Mouse (Mus musculus) midbrain, embryonic 14.5 days (tissue): ENCODE results near the gene Gm11733. TPM values are rescaled to one million over a fixed set of nuclear protein-coding genes. Genes with fewer than 3 reads are reported as not detected.

Source experiments
- ATAC-seq: fragments of 200-750 bp; cut with Nextera tagmentation; 2 replicates; pipeline ENCODE4 v1.8.0; 2017; ENCODE audit warnings: moderate number of reproducible peaks, moderate library complexity; ENCODE audit not compliant: low FRiP score, low TSS enrichment
- DNase-seq: peaks from one replicate; pipeline ENCODE4 v3.0.0-alpha.2; 2015
- H3K27ac ChIP-seq: fragments of 300-500 bp; sonication (generic); replicated peaks from 2 replicates; pipeline ENCODE4 v1.5.1; 2014; ENCODE audit warnings: mild to moderate bottlenecking, low read depth, low read length, moderate library complexity
- H3K27me3 ChIP-seq: fragments of 300-500 bp; sonication (generic); 2 replicates; pipeline ENCODE4 v1.6.1; 2014; ENCODE audit warnings: low read length, control low read depth, mixed read lengths; ENCODE audit not compliant: control insufficient read depth, insufficient read depth
- H3K36me3 ChIP-seq: fragments of 300-500 bp; sonication (generic); 2 replicates; pipeline ENCODE4 v1.6.1; 2014; ENCODE audit warnings: low read length, control low read depth; ENCODE audit not compliant: control insufficient read depth, insufficient read depth
- H3K4me1 ChIP-seq: fragments of 300-500 bp; sonication (generic); 2 replicates; pipeline ENCODE4 v1.6.1; 2014; ENCODE audit warnings: mild to moderate bottlenecking, antibody characterized with exemption, low read length, control low read depth; ENCODE audit not compliant: control insufficient read depth, insufficient read depth
- H3K4me2 ChIP-seq: fragments of 300-500 bp; sonication (generic); 2 replicates; pipeline ENCODE4 v1.6.1; 2014; ENCODE audit warnings: mild to moderate bottlenecking, low read length, moderate library complexity
- H3K4me3 ChIP-seq: fragments of 300-500 bp; sonication (generic); replicated peaks from 2 replicates; pipeline ENCODE4 v1.5.1; 2014; ENCODE audit warnings: low read depth, low read length
- H3K9ac ChIP-seq: fragments of 300-500 bp; sonication (generic); replicated peaks from 2 replicates; pipeline ENCODE4 v1.6.1; 2014; ENCODE audit warnings: mild to moderate bottlenecking, low read length, moderate library complexity
- H3K9me3 ChIP-seq: fragments of 300-500 bp; sonication (generic); 2 replicates; pipeline ENCODE4 v1.6.1; 2016; ENCODE audit warnings: low read length, control low read depth, mixed read lengths; ENCODE audit not compliant: control insufficient read depth
- WGBS: fragments of 180-500 bp; shearing (Covaris S2); extraction: QIAGEN DNeasy Blood & Tissue Kit; methylation state at CpG from one replicate; pipeline ENCODE4 v1.1.7; 2014; 5-methylcytosine and 5-hydroxymethylcytosine counted together
- polyA plus RNA-seq: library from polyadenylated mRNA; unstranded; fragments of >200 nt; fragmentation: Nextera tagmentation; extraction: Ambion mirVana; gene quantifications from 2 replicates; pipeline ENCODE4 v1.2.1, GENCODE M21; 2014

Gene Gm11733
- polyA plus RNA-seq, 1 experiment from 2014 or later: 0.12 TPM

DNA sequence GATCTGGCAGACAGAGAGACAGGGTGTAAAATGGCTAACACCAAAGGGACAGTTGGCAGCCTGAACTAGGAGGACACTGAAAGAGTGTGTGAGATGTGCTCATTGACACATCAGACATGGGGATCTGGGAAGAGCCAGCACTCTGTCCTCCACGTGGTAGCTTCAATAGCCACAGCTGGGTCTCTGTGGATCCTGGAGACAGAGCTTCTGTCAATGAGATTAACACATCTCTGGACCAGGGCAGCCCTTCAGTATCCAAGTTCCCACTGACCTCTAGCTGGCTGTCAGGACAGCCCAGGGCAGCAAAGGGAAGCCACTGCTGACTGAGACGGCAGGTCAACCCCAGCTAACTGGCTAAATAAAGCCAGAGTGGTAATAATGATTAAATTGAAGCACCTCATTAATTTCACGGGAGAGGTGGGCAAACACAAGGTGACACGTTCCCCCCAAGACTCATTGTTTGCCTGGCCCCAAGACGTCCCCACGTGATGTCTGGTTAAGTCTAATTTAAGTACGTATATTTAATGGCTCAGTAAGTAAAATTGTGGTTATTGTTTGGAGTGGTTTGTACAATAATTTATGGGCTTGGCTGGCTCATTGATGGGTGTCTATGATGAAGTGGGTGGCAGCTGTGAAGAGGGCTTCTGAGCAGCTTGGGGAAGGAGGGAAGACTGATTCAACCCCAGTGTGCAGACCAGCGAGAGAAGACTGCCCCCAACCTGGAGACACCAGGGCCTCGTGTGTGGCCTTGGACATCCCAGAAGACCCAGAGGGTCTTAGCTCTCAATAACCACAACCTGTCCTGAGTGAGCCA, 51.5 kb downstream of the Gm11733 start:
- Histone ChIP-seq H3K4me2 (no peak overlapping the region), H3K9ac (no peak overlapping the region), H3K9me3 (no peaks in the 10 kb centered on the region), H3K4me3 (no peak overlapping the region), H3K27ac (no peak overlapping the region), H3K27me3 (no peaks in the 10 kb centered on the region), H3K36me3 (no peaks in the 10 kb centered on the region), H3K4me1 (peaks cover 32% of the 10 kb centered on the region)
- 53% methylated on average over 9 of the region's 9 CpGs for WGBS
- DNase-seq (no peak), ATAC-seq (no peak)

GRCm38 (mm10) chr11:117536586-117536985, 52.4 kb downstream of the Gm11733 start:
- Histone ChIP-seq H3K27ac (no peak overlapping the region), H3K4me3 (no peak overlapping the region), H3K4me2 (no peak overlapping the region), H3K36me3 (no peaks in the 10 kb centered on the region), H3K9ac (no peak overlapping the region), H3K9me3 (no peaks in the 10 kb centered on the region), H3K27me3 (no peaks in the 10 kb centered on the region), H3K4me1 (peaks cover 40% of the 10 kb centered on the region)
- no peak for DNase-seq
- ATAC-seq: no peak
- WGBS: 57% methylated on average over 3 of the region's 3 CpGs

Other genes with a start within 250 kb of the Gm11733 start
- 34.0 and 35.1 TPM in 2 replicates for gene Tnrc6c, start 169.9 kb downstream of the Gm11733 start, polyA plus RNA-seq